Mouse (Mus musculus) CD4-positive, CD25-positive, alpha-beta regulatory T cell, adult 4 months (primary cell): ENCODE data around the gene Sema3a. TPM values are rescaled to one million over a fixed set of nuclear protein-coding genes. Genes with fewer than 3 reads are reported as not detected.
"Not testable (repeated sequence)": the region's sequence is repeated elsewhere in the genome, so short reads cannot be mapped to it uniquely, and the experiment has no call there.

Source experiments
- ATAC-seq: one replicate; pipeline ENCODE4 v1.8.0; 2017
- polyA plus RNA-seq, 2 experiments: library from polyadenylated mRNA; unstranded; fragments of 100-300 nt; shearing (Covaris generic); gene quantifications; one replicate each; pipeline ENCODE4 v1.2.1; 2017

Sema3a gene
- polyA plus RNA-seq, 2 experiments from 2014 or later = 0.52 TPM; not detected in 1

DNA sequence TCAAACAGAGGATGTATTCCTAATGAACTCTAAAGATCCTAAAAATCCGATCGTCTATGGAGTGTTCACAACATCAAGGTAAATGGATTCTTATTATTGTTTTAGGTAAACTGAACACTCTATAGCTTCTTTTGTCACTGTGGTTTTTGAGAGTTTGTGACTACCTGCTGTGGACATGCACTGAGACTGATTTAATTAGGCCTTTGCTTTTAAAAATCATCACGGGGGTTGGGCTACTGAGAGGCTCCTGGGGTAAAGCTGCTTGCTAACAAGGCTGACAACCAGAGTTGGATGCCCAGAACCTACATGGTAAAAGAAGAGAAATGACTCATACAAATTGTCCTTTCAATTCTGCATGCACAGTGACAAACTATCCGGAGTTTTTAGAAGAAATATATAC is 432.0 kb downstream of the Sema3a start:
- ATAC-seq = no peak

GRCm38 (mm10) chr5:13573867-13574266 is 448.7 kb downstream of the Sema3a start:
- no peak for ATAC-seq

- ATAC-seq = no peak
Observed at GRCm38 (mm10) chr5:13579123-13579522, 453.9 kb downstream of the Sema3a start.

DNA sequence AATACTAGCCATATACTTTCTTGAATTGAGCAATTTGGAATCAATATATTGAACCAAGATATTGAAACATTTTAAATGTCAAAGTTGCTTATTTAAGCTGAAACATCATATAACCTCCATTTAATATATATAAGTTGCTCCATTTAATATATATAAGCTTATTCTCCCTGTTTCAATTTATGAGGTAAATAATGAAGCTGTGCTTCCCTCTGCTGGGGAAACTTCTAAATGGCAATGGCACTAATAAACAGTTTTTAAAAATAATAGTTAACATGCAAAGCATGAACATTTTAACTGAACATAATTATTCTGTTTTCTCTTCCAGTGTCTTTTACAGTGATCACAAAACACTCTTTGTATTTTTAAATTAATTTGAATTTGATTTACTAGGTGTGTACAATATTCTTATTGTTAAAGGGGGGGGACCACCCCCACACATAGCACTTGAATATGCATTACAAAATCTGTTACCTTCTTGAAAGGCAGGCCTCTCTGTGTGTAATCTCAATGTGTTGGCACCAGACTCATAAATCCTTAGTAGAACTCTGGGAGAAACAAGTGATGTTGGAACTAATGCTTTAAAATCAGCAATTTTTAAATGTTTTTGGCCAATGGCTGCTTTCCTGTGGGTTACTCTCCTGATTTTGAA is 460.5 kb downstream of the Sema3a start:
- no peak for ATAC-seq

DNA sequence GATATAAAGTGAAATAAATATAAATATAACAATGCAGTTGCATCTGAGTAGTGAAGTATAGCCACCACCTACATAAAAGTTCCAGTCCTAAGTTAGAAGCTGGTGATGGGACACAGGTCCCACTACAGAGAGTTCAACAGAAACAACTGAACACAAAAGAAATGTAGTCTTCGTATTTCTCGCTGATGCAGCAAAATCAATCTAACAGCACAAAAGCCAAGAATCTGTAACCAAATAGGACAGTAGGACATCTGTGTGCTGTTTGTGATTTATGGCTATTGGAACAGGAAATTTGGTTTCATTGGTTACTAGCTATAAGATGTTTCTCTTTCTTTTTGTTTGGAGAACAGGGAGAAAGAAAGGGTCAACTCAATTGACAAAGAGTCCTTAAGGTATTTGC is 469.2 kb downstream of the Sema3a start:
- ATAC-seq = no peak

- ATAC-seq = no peak
Observed at GRCm38 (mm10) chr5:13611631-13612030, 486.4 kb downstream of the Sema3a start.

- ATAC-seq = no peak
Observed at GRCm38 (mm10) chr5:13612088-13612487, 486.9 kb downstream of the Sema3a start.

DNA sequence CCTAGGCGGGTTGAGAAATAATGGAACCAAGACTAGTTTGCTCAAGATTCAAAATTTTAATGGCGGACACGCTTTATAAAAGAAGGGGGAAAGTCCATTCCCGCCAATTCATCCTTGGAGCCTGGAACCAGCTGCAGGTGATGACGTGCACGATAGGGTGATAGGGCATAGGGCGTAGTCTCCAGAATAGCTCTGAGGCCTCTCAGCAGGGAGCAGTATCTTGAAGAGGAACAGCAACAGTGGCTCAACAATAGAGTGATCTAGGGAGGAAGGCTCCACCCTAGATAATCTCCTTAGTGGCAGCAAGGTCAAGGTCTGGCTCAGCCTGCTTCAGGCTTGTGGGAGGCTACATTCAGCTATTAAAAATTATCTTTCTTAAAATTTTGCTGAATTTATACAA is 489.4 kb downstream of the Sema3a start:
- ATAC-seq = not testable (repeated sequence)

DNA sequence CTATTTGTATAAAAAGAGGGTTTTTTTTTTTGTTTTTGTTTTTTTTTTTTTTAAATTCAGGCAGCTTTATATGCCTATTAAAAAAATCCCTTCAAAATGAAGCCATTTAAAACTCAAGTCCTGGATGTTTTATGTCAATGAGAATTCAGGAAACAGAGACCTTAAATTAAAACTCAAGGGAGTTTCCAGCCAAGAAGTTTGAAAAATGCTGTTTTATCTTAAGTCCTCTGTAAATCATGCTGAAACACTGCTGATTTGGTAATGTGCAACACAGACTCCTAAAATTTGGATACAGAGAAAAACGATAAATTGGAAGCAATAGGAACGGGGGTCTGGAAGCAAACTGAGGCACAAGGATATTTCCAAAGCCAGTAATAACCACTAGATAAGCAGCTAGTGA is 490.7 kb downstream of the Sema3a start:
- ATAC-seq = no peak

GRCm38 (mm10) chr5:13622578-13622977 is 497.4 kb downstream of the Sema3a start:
- no peak for ATAC-seq

DNA sequence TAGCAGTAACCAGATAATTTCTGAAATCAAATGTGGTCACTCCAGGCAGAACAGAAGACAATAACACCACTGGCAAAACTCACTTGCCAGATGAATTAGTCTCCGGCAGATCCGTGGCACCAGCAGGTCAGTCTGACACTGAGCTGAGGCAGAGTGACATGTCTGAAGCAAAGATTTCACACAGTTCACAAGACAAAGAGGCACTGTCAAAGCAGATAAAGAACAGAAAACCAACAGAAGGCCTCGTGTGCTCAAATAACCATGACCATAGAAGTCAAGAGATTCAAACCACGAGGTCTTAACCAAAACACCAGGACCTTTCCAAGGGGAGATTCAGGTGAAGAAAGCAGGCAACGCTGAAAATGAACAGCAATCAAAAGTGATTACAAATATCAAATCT is 499.5 kb downstream of the Sema3a start:
- no peak for ATAC-seq

DNA sequence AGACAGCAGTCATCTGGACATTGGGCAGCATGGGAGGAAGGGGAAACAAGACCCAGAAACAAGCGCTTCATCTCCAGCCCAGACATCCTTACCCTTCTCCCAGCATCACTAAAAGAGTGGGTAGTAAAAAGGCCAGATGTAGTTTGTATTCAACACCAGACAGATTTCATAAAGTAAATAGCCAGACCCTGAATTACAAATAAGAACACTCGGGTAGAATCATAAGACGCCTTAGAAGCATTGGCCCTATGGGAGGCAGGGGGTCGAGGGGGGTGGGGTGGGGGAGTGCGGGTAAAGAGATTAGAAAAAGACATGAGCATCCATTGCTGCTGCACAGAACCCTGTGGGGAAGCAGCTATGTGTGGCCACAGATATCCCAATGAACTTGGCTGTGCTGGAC is 500.9 kb downstream of the Sema3a start:
- ATAC-seq = no peak

GRCm38 (mm10) chr5:13628606-13629311 is 503.5 kb downstream of the Sema3a start:
- peak; percentile 62 for ATAC-seq

DNA sequence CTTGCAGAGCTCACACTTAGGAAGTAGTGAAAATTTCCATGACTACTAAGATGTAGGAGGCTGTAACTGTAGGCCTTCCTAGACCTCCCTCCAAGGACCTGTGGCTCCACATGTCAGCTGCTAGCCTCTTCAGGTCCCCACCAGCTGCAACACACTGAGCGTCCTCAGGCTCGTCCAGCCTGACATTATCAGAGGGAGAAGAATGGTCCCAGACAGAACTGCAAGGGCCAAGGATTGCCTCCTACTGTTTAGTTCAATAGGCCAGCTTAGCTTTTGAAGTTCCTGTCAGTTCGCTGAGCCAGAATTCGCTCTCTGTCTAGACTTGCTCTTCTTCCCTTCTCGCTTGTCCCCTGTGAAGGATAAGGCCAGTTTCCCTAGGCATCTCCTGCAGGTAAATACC is 504.7 kb downstream of the Sema3a start:
- no peak for ATAC-seq

GRCm38 (mm10) chr5:13630692-13631091 is 505.5 kb downstream of the Sema3a start:
- ATAC-seq = no peak

DNA sequence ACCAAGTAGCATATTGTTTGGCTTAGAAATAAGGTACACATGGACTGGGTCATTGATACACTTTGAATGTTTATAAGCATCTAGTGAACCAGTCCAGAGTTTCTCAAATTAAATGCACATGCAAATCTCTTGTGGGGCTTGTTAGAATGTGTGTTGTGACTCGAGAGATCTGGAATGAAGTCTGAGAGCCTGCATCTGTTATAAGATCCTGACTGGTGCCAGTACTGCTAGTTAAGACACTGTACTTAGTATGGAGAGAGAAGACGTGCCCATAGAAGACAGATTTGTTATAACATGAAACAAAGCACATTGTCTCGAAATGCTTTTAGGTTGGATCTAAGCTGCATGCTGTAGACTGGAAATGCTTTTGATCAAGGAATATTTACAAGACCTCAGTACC is 511.0 kb downstream of the Sema3a start:
- ATAC-seq = no peak
